Mouse (Mus musculus): Measurements from ENCODE around the gene Mtfr1l. TPM values are rescaled to one million over a fixed set of nuclear protein-coding genes. Genes with fewer than 3 reads are reported as not detected.

Gene Mtfr1l
- polyA plus RNA-seq, 1 experiment from 2014 or later: 137 TPM

GRCm38 (mm10) chr4:134534124-134534886 is 882 bp downstream of the Mtfr1l start:
- no peaks in the 10 kb centered on the region for H3K4me1 ChIP-seq (replicated peaks; ENCODE audit: insufficient read depth, low read length)
- peak overlapping the region; percentile 81 for H3K4me3 ChIP-seq (replicated peaks; ENCODE audit: low read depth, low read length)
- ATAC-seq (replicated peaks; ENCODE audit: low FRiP score, low read depth): peak; percentile 18; the same call in 1 of the 2 replicates
- under 1% methylated on average over 56 of the region's 57 CpGs for WGBS
- peak overlapping the region; percentile 96 for H3K4me2 ChIP-seq (ENCODE audit: low read length)
- H3K36me3 ChIP-seq (ENCODE audit: insufficient read depth, low read length): peaks cover 18% of the 10 kb centered on the region
- no peak for TF ChIP-seq CTCF (IDR thresholded peaks at IDR 0.05; ENCODE audit: low read depth)
- H3K27me3 ChIP-seq (ENCODE audit: insufficient read depth, low read length): no peaks in the 10 kb centered on the region
- no peaks in the 10 kb centered on the region for H3K9me3 ChIP-seq (replicated peaks; ENCODE audit: low read length)
- peak; percentile 83 for DNase-seq (ENCODE audit: low spot score)
- peak overlapping the region; percentile 96 for H3K27ac ChIP-seq
- peak overlapping the region; percentile 92 for H3K9ac ChIP-seq (ENCODE audit: low read depth, low read length)

GRCm38 (mm10) chr4:134533421-134533820 is 1.8 kb downstream of the Mtfr1l start:
- no peak for ATAC-seq (replicated peaks; ENCODE audit: low FRiP score, low read depth)
- no peak overlapping the region for H3K4me3 ChIP-seq (replicated peaks; ENCODE audit: low read depth, low read length)
- H3K36me3 ChIP-seq (ENCODE audit: insufficient read depth, low read length): peaks cover 25% of the 10 kb centered on the region
- DNase-seq (ENCODE audit: low spot score): no peak
- 81% methylated on average over 4 of the region's 4 CpGs for WGBS
- TF ChIP-seq CTCF (IDR thresholded peaks at IDR 0.05; ENCODE audit: low read depth): no peak
- H3K4me1 ChIP-seq (replicated peaks; ENCODE audit: insufficient read depth, low read length): no peaks in the 10 kb centered on the region
- H3K4me2 ChIP-seq (ENCODE audit: low read length): peak overlapping the region; percentile 96
- H3K27me3 ChIP-seq (ENCODE audit: insufficient read depth, low read length): no peaks in the 10 kb centered on the region
- no peak overlapping the region for H3K27ac ChIP-seq
- no peaks in the 10 kb centered on the region for H3K9me3 ChIP-seq (replicated peaks; ENCODE audit: low read length)
- no peak overlapping the region for H3K9ac ChIP-seq (ENCODE audit: low read depth, low read length)

GRCm38 (mm10) chr4:134532928-134533327 is 2.3 kb downstream of the Mtfr1l start:
- Histone ChIP-seq H3K27me3 (ENCODE audit: insufficient read depth, low read length) (no peaks in the 10 kb centered on the region), H3K9ac (ENCODE audit: low read depth, low read length) (no peak overlapping the region), H3K27ac (no peak overlapping the region), H3K4me2 (ENCODE audit: low read length) (no peak overlapping the region), H3K9me3 (replicated peaks; ENCODE audit: low read length) (no peaks in the 10 kb centered on the region), H3K36me3 (ENCODE audit: insufficient read depth, low read length) (peaks cover 29% of the 10 kb centered on the region), H3K4me1 (replicated peaks; ENCODE audit: insufficient read depth, low read length) (no peaks in the 10 kb centered on the region), H3K4me3 (replicated peaks; ENCODE audit: low read depth, low read length) (no peak overlapping the region)
- 87% methylated on average over 4 of the region's 4 CpGs for WGBS
- DNase-seq (ENCODE audit: low spot score) (no peak), ATAC-seq (replicated peaks; ENCODE audit: low FRiP score, low read depth) (no peak)
- no peak for TF ChIP-seq CTCF (IDR thresholded peaks at IDR 0.05; ENCODE audit: low read depth)

- no peaks in the 10 kb centered on the region for H3K4me1 ChIP-seq (replicated peaks; ENCODE audit: insufficient read depth, low read length)
- ATAC-seq (replicated peaks; ENCODE audit: low FRiP score, low read depth) (no peak), DNase-seq (ENCODE audit: low spot score) (no peak)
- TF ChIP-seq CTCF (IDR thresholded peaks at IDR 0.05; ENCODE audit: low read depth): no peak
- WGBS: 81% methylated on average over 5 of the region's 5 CpGs
- H3K27ac ChIP-seq: no peak overlapping the region
- H3K36me3 ChIP-seq (ENCODE audit: insufficient read depth, low read length): peaks cover 46% of the 10 kb centered on the region
- H3K27me3 ChIP-seq (ENCODE audit: insufficient read depth, low read length): no peaks in the 10 kb centered on the region
- no peak overlapping the region for H3K4me3 ChIP-seq (replicated peaks; ENCODE audit: low read depth, low read length)
- H3K4me2 ChIP-seq (ENCODE audit: low read length): no peak overlapping the region
- H3K9ac ChIP-seq (ENCODE audit: low read depth, low read length): no peak overlapping the region
- no peaks in the 10 kb centered on the region for H3K9me3 ChIP-seq (replicated peaks; ENCODE audit: low read length)
These were observed 9.0 kb downstream of the Mtfr1l start for GRCm38 (mm10) chr4:134526220-134526619.

- no peak for ATAC-seq (replicated peaks; ENCODE audit: low FRiP score, low read depth)
- Histone ChIP-seq H3K4me3 (replicated peaks; ENCODE audit: low read depth, low read length) (no peak overlapping the region), H3K27me3 (ENCODE audit: insufficient read depth, low read length) (no peaks in the 10 kb centered on the region), H3K4me1 (replicated peaks; ENCODE audit: insufficient read depth, low read length) (no peaks in the 10 kb centered on the region), H3K27ac (no peak overlapping the region), H3K4me2 (ENCODE audit: low read length) (no peak overlapping the region), H3K9ac (ENCODE audit: low read depth, low read length) (no peak overlapping the region), H3K9me3 (replicated peaks; ENCODE audit: low read length) (no peaks in the 10 kb centered on the region), H3K36me3 (ENCODE audit: insufficient read depth, low read length) (peaks cover 44% of the 10 kb centered on the region)
- TF ChIP-seq CTCF (IDR thresholded peaks at IDR 0.05; ENCODE audit: low read depth): no peak
- no peak for DNase-seq (ENCODE audit: low spot score)
- 77% methylated on average over 5 of the region's 5 CpGs for WGBS
These were observed 9.4 kb downstream of the Mtfr1l start for GRCm38 (mm10) chr4:134525806-134526205.

GRCm38 (mm10) chr4:134523447-134523846 is 11.7 kb downstream of the Mtfr1l start:
- ATAC-seq (replicated peaks; ENCODE audit: low FRiP score, low read depth): no peak

More at GRCm38 (mm10) chr4:134523447-134523846, 11.7 kb downstream of the Mtfr1l start:
- Histone ChIP-seq H3K9ac (ENCODE audit: low read depth, low read length) (no peak overlapping the region), H3K4me1 (replicated peaks; ENCODE audit: insufficient read depth, low read length) (no peaks in the 10 kb centered on the region), H3K9me3 (replicated peaks; ENCODE audit: low read length) (no peaks in the 10 kb centered on the region), H3K27me3 (ENCODE audit: insufficient read depth, low read length) (no peaks in the 10 kb centered on the region), H3K27ac (no peak overlapping the region), H3K36me3 (ENCODE audit: insufficient read depth, low read length) (peaks cover 21% of the 10 kb centered on the region), H3K4me3 (replicated peaks; ENCODE audit: low read depth, low read length) (no peak overlapping the region), H3K4me2 (ENCODE audit: low read length) (no peak overlapping the region)
- WGBS: 85% methylated on average over 4 of the region's 4 CpGs
- TF ChIP-seq CTCF (IDR thresholded peaks at IDR 0.05; ENCODE audit: low read depth): no peak
- DNase-seq (ENCODE audit: low spot score): no peak

All from kidney, postnatal 0 days (tissue).